Mouse (Mus musculus): Measurements from ENCODE around the gene Gm3336.

Gene Gm3336

GRCm38 (mm10) chr8:70695318-70696018 lies 22.9 kb upstream of the Gm3336 start:
- no peak for DNase-seq (ENCODE audit: low spot score)

DNA sequence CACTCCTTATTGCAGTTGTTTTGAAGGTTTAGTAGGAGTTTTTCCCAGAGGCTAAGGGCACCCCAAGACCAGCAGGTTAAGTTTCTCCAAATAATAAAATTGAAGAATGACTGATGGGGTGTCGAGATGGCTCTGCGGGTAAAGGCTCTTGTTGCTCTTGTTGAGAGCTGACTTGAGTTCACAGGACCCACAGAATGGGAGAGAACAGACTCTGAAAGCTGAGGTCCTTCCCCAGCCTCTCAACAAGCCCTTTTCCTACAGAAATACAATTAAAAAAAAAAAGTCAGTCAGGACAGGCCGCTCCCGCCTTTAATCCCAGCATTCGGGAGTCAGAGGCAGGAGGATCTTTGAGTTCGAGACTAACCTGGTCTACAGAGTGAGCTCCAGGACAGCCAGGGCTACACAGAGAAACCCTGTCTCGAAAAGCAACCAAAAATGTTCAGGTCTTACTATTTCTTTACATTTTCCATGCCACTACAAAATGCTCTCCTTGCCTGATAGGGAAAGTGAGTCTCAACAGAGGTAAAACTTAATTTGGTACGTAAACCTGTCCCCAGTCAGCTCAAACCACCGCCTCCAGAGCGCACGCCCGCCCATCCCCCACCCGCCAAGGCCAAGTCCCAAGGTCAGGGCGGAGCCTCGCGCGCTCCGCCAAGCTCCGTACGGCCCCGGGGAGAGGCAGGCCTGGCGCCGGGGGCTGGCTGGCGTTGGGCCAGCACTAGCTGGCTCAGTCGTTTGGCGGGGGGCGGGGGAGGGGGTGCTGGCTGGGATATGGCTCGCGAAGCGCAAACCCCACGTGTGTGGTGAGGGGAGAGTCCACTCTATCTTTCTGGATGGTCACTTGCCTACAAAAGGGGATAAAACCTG lies 22.1 kb upstream of the Gm3336 start:
- DNase-seq (ENCODE audit: low spot score) = peak; percentile 70

GRCm38 (mm10) chr8:70696946-70697345 lies 21.4 kb upstream of the Gm3336 start:
- DNase-seq (ENCODE audit: low spot score) = no peak

DNA sequence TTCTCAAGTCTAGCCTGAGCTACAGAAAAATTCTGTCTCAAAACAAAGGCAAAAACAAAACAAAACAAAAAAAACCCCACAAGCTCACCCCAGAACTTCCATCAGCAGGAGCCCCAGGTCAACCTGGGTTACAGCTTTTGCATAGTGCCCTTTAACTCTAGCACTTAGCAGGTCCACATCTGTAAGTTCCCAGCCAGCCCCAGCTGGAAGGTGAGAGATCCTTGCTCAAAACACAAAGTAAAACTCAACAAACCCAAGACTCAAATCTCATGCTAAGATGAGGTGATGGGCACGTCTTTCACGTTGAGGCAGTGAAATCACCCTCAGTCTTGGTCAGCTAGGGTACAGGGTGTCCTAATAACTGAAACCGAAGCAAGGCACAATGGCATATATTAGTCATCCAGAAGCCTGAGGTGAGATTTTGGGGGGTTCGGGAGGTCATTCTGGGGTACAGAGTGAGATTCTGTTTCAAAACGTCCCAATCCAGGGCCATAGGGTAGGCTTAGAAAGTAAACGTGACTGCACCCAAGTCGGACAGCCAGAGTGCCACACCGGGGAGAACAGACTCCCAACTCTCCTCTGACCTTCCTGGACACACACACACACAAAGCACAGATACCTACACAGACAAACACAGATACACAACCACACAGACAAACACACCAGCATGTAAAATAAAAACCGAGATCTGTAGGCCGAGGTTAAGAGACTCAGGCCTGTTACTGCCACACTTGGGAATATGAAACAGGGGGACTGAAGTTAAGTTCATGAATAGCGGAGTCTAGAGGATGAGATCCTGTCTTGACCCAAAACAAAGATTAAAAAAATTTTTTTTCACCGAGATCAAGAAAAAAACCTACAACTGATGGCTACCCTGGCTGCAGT lies 20.7 kb upstream of the Gm3336 start:
- DNase-seq (ENCODE audit: low spot score) = no peak

- peak; percentile 99 for DNase-seq (ENCODE audit: low spot score)
Observed at GRCm38 (mm10) chr8:70698310-70699109, 19.8 kb upstream of the Gm3336 start, which contains the start of gene Jund. TSS of gene Jund (plus strand) at chr8:70698949.

- DNase-seq (ENCODE audit: low spot score) = no peak
Observed at GRCm38 (mm10) chr8:70699116-70699833, 19.1 kb upstream of the Gm3336 start.

DNA sequence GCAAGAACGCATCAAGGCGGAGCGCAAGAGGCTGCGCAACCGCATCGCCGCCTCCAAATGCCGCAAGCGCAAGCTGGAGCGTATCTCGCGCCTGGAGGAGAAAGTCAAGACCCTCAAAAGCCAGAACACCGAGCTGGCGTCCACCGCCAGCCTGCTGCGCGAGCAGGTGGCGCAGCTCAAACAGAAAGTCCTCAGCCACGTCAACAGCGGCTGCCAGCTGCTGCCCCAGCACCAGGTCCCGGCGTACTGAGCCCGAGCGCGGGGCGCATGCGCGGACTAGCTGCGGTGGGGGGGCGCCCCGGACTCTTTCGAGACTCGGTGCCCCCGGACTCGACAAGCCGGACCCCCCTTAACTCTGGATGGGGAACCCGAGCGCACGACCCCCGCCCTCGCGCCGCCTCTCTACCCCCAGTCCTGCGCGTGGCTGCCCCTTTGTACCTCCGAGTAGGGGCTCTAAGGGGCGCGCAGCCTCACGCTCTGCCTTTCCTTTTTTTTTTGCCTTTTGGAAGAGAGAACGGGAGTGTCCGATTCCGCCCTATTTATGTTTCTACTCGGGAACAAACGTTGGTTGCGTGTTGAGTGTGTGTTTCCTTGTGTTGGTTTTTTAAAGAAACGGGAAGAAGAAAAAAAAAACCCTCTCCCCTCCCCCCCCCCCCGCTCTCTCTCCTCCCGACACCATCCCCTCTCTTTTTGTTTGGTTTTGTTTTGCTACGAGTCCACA lies 18.3 kb upstream of the Gm3336 start:
- peak; percentile 67 for DNase-seq (ENCODE audit: low spot score)

DNA sequence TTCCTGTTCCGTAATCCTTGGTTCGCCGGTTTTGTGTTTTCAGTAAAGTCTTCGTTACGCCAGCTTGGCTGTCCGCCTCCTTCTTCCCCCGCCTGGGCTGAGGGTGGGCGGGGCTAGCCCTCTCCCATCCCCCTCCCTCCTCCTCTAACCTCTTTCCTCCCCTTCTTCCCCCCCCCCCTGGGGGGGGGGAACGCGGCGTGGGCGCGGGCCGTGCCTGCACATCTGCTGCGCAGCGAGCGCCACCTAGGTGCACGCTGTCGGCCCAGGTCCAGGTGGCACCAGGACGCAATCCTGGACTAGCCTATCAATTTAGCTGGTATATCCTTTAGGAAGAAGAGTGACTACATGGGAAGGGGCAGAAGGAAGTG lies 17.8 kb upstream of the Gm3336 start:
- DNase-seq (ENCODE audit: low spot score) = peak; percentile 78

GRCm38 (mm10) chr8:70701048-70701981 lies 17.0 kb upstream of the Gm3336 start:
- DNase-seq (ENCODE audit: low spot score) = no peak

DNA sequence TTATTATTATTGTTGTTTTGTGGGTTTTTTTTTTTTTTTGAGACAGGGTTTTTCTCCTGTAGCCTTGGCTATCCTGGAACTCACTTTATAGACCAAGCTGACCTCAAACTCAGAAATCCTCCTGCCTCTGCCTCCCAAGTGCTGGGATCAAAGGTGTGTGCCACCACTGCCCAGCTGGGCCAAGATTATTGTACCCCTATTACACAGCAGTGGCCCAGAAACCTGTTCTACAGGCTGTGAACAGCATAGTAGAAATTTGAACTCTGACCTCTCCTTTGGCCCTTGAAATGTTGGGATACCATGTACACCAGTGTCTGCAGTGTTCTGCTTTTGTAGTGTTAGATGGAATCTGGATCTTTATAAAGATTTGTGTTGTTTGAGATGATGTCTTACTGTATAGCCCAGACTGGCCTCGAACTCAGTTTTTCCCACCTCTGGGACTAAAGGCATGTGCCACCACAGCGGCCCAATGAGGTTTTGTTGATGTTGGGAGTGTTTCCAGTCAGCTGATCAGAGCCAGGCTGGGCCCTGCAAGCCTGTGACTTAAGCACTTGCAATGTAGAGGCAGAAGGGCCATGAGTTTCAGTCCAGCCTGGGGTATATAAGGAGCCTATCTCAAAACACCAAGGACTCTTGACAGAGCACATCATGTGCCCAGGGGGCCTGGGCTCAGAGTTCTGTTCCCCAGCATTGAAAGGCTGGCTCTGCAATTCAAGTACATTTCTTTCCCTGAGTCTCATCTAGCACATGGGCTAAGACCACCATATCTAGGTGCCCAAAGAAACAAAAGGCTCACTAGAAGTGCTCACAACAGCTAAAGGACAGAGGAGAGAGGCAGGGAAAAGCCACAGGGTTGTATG lies 16.1 kb upstream of the Gm3336 start:
- no peak for DNase-seq (ENCODE audit: low spot score)

GRCm38 (mm10) chr8:70702842-70703182 lies 15.5 kb upstream of the Gm3336 start:
- peak; percentile 57 for DNase-seq (ENCODE audit: low spot score)

GRCm38 (mm10) chr8:70703287-70703686 lies 15.1 kb upstream of the Gm3336 start, which contains the start of gene Iqcn:
TSS of gene Iqcn (plus strand) at chr8:70703457.
- no peak for DNase-seq (ENCODE audit: low spot score)

DNA sequence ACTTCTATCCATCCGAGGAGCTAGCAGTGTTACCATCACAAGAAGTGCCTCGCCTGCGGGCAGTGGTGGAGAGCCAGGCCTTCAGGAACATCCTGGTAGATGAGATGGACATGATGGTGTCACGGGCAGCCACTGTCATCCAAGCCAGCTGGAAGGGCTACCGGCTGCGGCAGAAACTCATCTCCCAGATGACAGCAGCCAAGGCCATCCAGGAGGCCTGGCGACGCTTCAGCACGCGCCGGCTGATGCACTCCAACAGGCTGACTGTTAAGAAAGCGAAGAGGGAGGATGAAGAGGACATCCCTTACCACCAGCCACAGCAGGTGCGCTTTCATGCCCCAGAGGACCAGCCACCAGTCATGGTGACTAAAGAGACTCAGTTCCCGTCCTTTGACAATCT lies 10.1 kb upstream of the Gm3336 start:
- no peak for DNase-seq (ENCODE audit: low spot score)

DNA sequence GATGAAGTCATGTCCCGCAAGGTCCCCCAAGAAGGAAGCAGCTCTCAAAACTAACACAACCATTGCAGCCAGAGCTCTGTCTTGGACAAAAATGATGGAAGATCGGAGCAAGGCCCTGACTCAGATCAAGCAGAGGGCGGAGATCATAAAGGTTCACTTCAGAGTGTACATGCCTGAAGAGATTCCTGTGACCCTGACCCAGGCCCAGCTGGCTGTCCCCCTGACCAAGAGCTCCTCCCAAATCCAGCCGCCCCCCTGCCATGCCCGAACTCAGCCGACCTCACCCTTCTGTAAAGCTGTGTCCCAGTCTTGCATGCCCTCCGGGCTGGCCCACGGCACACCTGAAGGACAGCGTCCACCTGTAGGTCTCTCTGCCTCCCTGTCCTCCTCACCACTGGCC lies 8.5 kb upstream of the Gm3336 start:
- no peak for DNase-seq (ENCODE audit: low spot score)

- DNase-seq (ENCODE audit: low spot score) = no peak
Observed at GRCm38 (mm10) chr8:70710296-70710695, 8.0 kb upstream of the Gm3336 start.

GRCm38 (mm10) chr8:70711041-70711440 lies 7.3 kb upstream of the Gm3336 start:
- no peak for DNase-seq (ENCODE audit: low spot score)

- DNase-seq (ENCODE audit: low spot score) = no peak
Observed at GRCm38 (mm10) chr8:70713991-70714390, 4.4 kb upstream of the Gm3336 start.

GRCm38 (mm10) chr8:70715086-70715485 lies 3.3 kb upstream of the Gm3336 start:
- DNase-seq (ENCODE audit: low spot score) = no peak

All from ovary, postnatal 14 days (tissue).